Mouse (Mus musculus) lung, postnatal 0 days (tissue): ENCODE measurements at regions not wholly inside any gene's neighbourhood (a gene's known extent, or its start where the extent isn't known, plus 50 kb on each side); places are given as distances from the start of the nearest gene placed in this dataset.
"Not testable (repeated sequence)": the region's sequence is repeated elsewhere in the genome, so short reads cannot be mapped to it uniquely, and the experiment has no call there.

Experiments
- ATAC-seq: fragments of 200-750 bp; cut with Nextera tagmentation; 2 replicates; pipeline ENCODE4 v1.8.0; 2017; ENCODE audit warnings: moderate library complexity
- DNase-seq: peaks from one replicate; pipeline ENCODE4 v3.0.0-alpha.2; 2016; ENCODE audit warnings: low spot score
- H3K27ac ChIP-seq: fragments of 300-500 bp; sonication (generic); 2 replicates; pipeline ENCODE4 v1.5.1; 2014; ENCODE audit warnings: antibody characterized with exemption, mild to moderate bottlenecking, low read length, mixed read lengths
- H3K27me3 ChIP-seq: fragments of 300-500 bp; sonication (generic); replicated peaks from 2 replicates; pipeline ENCODE4 v1.6.1; 2014; ENCODE audit warnings: low read length, mixed read lengths; ENCODE audit not compliant: insufficient read depth
- H3K36me3 ChIP-seq: fragments of 300-500 bp; sonication (generic); 2 replicates; pipeline ENCODE4 v1.6.1; 2014; ENCODE audit warnings: low read length, mixed read lengths; ENCODE audit not compliant: insufficient read depth
- H3K4me1 ChIP-seq: fragments of 300-500 bp; sonication (generic); 2 replicates; pipeline ENCODE4 v1.6.1; 2014; ENCODE audit warnings: antibody characterized with exemption, low read depth, low read length, mixed read lengths; ENCODE audit not compliant: insufficient read depth
- H3K4me2 ChIP-seq: fragments of 300-500 bp; sonication (generic); replicated peaks from 2 replicates; pipeline ENCODE4 v1.6.1; 2014; ENCODE audit warnings: low read depth, mild to moderate bottlenecking, low read length, moderate library complexity, mixed read lengths
- H3K4me3 ChIP-seq: fragments of 300-500 bp; sonication (generic); 2 replicates; pipeline ENCODE4 v1.5.1; 2014; ENCODE audit warnings: low read depth, low read length
- H3K9ac ChIP-seq: fragments of 300-500 bp; sonication (generic); replicated peaks from 2 replicates; pipeline ENCODE4 v1.6.1; 2014; ENCODE audit warnings: low read depth, mild to moderate bottlenecking
- H3K9me3 ChIP-seq: fragments of 300-500 bp; sonication (generic); 2 replicates; pipeline ENCODE4 v1.6.1; 2016; ENCODE audit warnings: low read length, mixed read lengths
- CTCF ChIP-seq: IDR thresholded peaks from 2 replicates; pipeline ENCODE4 v1.5.1; 2016; ENCODE audit warnings: antibody characterized with exemption, mild to moderate bottlenecking
- EP300 ChIP-seq: IDR thresholded peaks from 2 replicates; pipeline ENCODE4 v1.6.1; 2016; ENCODE audit warnings: antibody characterized with exemption, mild to moderate bottlenecking, control low read depth
- WGBS: fragments of 180-500 bp; shearing (Covaris S2); extraction: QIAGEN DNeasy Blood & Tissue Kit; methylation state at CpG from one replicate; pipeline ENCODE4 v1.1.7; 2014; 5-methylcytosine and 5-hydroxymethylcytosine counted together

GRCm38 (mm10) chr4:49958275-49958674, 112.7 kb upstream of the Grin3a start:
- H3K9ac ChIP-seq = no peak overlapping the region
- ATAC-seq (no peak), DNase-seq (peak; percentile 52)
- no peaks in the 10 kb centered on the region for H3K9me3 ChIP-seq
- no peaks in the 10 kb centered on the region for H3K36me3 ChIP-seq
- no peaks in the 10 kb centered on the region for H3K4me1 ChIP-seq
- H3K4me3 ChIP-seq = no peak overlapping the region
- WGBS = 10% methylated on average over 2 of the region's 2 CpGs
- H3K27ac ChIP-seq = no peak overlapping the region
- TF ChIP-seq EP300 = no peak
- TF ChIP-seq CTCF = peak; percentile 63
- no peaks in the 10 kb centered on the region for H3K27me3 ChIP-seq
- H3K4me2 ChIP-seq = no peak overlapping the region

DNA sequence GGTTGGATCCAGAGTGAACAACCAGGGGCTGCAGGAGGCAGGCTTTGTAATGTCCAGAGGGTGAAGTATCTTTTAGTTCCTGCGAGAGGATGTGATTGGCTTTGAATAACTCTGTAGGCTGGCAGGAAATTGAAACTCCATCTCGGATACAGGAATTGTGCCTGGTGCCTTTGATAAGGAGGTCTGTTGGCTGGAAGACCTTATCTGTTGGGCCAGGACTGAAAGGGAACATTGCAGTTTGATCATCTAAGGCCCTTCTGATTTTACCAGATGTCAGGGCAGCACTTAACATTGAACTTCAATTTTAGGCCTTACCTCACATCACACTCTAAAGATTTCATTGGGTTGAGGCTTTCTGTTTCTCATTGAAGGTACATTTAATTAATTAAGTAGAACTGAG, 111.3 kb upstream of the Grin3a start:
- DNase-seq (no peak), ATAC-seq (no peak)
- Histone ChIP-seq H3K9me3 (no peaks in the 10 kb centered on the region), H3K4me1 (no peaks in the 10 kb centered on the region), H3K4me3 (no peak overlapping the region), H3K27me3 (no peaks in the 10 kb centered on the region), H3K36me3 (no peaks in the 10 kb centered on the region), H3K9ac (no peak overlapping the region), H3K4me2 (no peak overlapping the region), H3K27ac (no peak overlapping the region)
- no peak for TF ChIP-seq EP300
- TF ChIP-seq CTCF = no peak
- 43% methylated on average over 2 of the region's 2 CpGs for WGBS

GRCm38 (mm10) chr4:49946306-49946705, 100.8 kb upstream of the Grin3a start:
- no peaks in the 10 kb centered on the region for H3K4me1 ChIP-seq
- H3K9me3 ChIP-seq = no peaks in the 10 kb centered on the region
- no peaks in the 10 kb centered on the region for H3K27me3 ChIP-seq
- no peak overlapping the region for H3K4me2 ChIP-seq
- H3K36me3 ChIP-seq = no peaks in the 10 kb centered on the region
- DNase-seq (no peak), ATAC-seq (no peak)
- no peak overlapping the region for H3K9ac ChIP-seq
- no peak overlapping the region for H3K4me3 ChIP-seq
- TF ChIP-seq CTCF (no peak), EP300 (no peak)
- 84% methylated on average over 7 of the region's 7 CpGs for WGBS
- no peak overlapping the region for H3K27ac ChIP-seq

GRCm38 (mm10) chr4:49937471-49937870, 91.9 kb upstream of the Grin3a start:
- H3K9me3 ChIP-seq = no peaks in the 10 kb centered on the region
- H3K4me3 ChIP-seq = no peak overlapping the region
- 66% methylated on average over 1 of the region's 1 CpGs for WGBS
- no peaks in the 10 kb centered on the region for H3K27me3 ChIP-seq
- TF ChIP-seq CTCF = no peak
- TF ChIP-seq EP300 = no peak
- DNase-seq = peak; percentile 22
- no peak overlapping the region for H3K27ac ChIP-seq
- ATAC-seq = 0 out of 2 replicates have a peak, but pooled peaks have one; percentile 23
- no peaks in the 10 kb centered on the region for H3K36me3 ChIP-seq
- no peak overlapping the region for H3K4me2 ChIP-seq
- no peak overlapping the region for H3K9ac ChIP-seq
- no peaks in the 10 kb centered on the region for H3K4me1 ChIP-seq

DNA sequence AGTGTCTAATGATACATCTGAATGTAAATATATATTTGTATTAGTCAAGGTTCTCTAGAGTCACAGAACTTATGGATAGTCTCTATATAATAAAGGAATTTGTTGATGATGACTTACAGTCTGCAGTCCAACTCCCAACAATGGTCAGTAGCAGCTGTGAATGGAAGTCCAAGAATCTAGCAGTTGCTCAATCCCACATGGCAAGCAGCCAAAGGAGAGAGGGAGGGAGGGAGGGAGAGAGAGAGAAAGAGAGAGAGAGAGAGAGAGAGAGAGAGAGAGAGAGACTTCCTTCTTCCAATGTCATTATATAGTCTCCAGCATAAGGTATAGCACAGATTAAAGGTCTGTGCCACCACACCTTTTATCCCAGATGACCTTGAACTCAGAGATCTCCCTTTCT, 84.1 kb upstream of the Grin3a start:
- H3K36me3 ChIP-seq, H3K9ac ChIP-seq, H3K4me2 ChIP-seq, DNase-seq, H3K4me3 ChIP-seq, H3K4me1 ChIP-seq, H3K9me3 ChIP-seq, H3K27me3 ChIP-seq, H3K27ac ChIP-seq, ATAC-seq: not testable (repeated sequence)

DNA sequence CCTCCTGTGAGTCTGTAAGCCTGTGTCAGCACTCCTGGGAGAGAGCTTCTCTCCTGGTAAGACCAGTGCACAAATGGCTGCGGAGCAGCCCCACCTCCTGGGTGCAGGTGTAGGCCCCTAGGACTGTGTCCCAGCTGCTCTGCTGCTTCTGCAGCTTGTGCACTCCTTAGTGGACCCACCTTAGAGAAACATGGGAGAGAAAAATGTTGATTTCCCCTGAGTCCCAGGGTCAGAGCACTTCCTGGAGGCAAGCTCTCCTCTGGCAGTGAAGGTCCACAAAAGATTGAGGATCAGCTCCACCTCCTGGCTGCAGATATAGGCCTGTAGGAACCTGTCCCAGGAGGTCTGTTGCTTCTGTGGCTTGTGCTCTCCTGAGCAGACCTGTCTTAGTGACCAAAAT, 81.5 kb upstream of the Grin3a start:
- no peaks in the 10 kb centered on the region for H3K36me3 ChIP-seq
- H3K27ac ChIP-seq = no peak overlapping the region
- H3K9me3 ChIP-seq = no peaks in the 10 kb centered on the region
- H3K27me3 ChIP-seq = no peaks in the 10 kb centered on the region
- no peak overlapping the region for H3K4me2 ChIP-seq
- TF ChIP-seq CTCF (0 out of 2 replicates have a peak, but pooled peaks have one; percentile 6), EP300 (no peak)
- H3K4me1 ChIP-seq = no peaks in the 10 kb centered on the region
- ATAC-seq (no peak), DNase-seq (no peak)
- WGBS = 85% methylated on average over 1 of the region's 1 CpGs
- no peak overlapping the region for H3K4me3 ChIP-seq
- no peak overlapping the region for H3K9ac ChIP-seq

DNA sequence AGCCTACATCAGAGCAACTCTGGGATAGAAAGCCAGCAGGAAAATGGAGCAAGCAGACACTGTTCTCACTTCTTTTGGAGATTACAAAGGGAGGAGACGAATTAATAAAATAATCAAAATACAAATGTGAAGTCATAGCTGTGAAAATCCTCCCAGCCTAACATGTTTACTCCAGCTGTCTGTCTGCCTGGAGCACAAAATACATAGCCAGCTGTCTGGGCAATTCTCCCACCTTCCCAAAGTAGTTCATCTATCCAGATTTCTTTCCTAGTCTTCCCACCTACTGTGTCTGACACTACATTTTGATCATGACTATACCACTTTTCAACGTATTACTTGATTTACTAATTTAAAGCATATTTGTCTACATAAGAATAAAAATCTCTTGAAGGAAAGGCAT, 68.7 kb upstream of the Grin3a start:
- Histone ChIP-seq H3K27ac (no peak overlapping the region), H3K4me1 (no peaks in the 10 kb centered on the region), H3K4me3 (no peak overlapping the region), H3K27me3 (no peaks in the 10 kb centered on the region), H3K4me2 (no peak overlapping the region), H3K9me3 (no peaks in the 10 kb centered on the region), H3K36me3 (no peaks in the 10 kb centered on the region), H3K9ac (no peak overlapping the region)
- DNase-seq (no peak), ATAC-seq (no peak)
- 69% methylated on average over 2 of the region's 2 CpGs for WGBS
- TF ChIP-seq EP300 (no peak), CTCF (no peak)
